Mouse (Mus musculus): ENCODE data around the gene Ccrl2.

GRCm38 (mm10) chr9:111095710-111096109 is 38.4 kb upstream of the Ccrl2 start:
- TF ChIP-seq POLR2A (IDR thresholded peaks at IDR 0.05; ENCODE audit: insufficient read depth, low read depth, low read length) (no peak), CTCF (IDR thresholded peaks at IDR 0.05; ENCODE audit: insufficient read depth, low read depth, low read length) (no peak)

All from olfactory bulb, adult 2 months (tissue).